Mouse (Mus musculus): Measurements from ENCODE around the gene Cenpn. TPM values are rescaled to one million over a fixed set of nuclear protein-coding genes. Genes with fewer than 3 reads are reported as not detected.

Gene Cenpn
- 191 TPM for polyA plus RNA-seq (2014; fragmentation: Illumina TruSeq; extraction: RNeasy Lipid Tissue Mini Kit (QIAGEN cat#74804); ENCODE audit: low read depth, low replicate concordance)

DNA sequence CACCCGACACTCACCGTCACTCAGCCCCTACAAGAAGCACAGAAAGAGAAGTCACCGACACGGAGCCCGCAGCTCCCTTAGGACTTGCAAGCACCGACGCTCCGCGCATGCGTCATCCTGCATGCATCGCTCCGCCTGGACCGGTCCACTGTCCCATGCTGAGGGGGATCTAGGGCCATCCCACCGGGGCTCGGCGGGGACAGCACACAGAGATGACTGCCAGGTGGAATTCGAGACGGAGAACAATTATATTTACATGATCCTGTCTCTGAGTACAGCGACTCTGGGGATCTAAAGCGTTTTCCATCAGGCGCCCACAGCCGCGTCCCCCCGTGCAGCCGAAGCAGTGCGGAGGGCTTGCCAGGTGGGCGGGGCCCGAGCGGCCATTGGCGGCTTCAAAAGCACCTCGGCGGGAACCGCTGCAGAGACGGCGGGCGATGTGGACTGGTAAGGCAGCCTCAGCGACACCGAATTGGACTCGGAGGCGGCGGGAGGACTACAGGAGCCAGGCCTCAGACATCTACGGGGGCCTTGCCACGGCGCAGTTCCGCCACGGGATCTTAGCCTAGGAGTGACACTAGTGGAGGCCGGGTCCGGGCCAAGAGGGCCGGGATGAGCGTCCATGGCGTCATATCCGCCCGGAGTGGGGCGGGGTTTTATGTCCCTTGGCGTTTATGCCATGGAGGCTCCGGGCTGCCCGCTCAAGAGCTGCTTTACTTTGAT lies at the start of gene Cenpn, which contains the start of gene Cmc2:
Gene Cenpn, plus strand, starts transcription at position 394 of the 723 bp plus-strand sequence.
Gene Cmc2, minus strand, starts transcription at position 119 of the 723 bp plus-strand sequence.

GRCm38 (mm10) chr8:116943161-116943554 lies 21.6 kb downstream of the Cenpn start, which contains the start of gene Atmin:
Gene Atmin (plus strand): TSS chr8:116943393.

GRCm38 (mm10) chr8:116978631-116979256 lies 57.2 kb downstream of the Cenpn start, which contains the start of gene 1700030J22Rik:
Gene 1700030J22Rik (minus strand): TSS chr8:116978959.

Other genes with a start within 250 kb of the Cenpn start
- gene Cdyl2, start 188.7 kb upstream of the Cenpn start, polyA plus RNA-seq (2014; fragmentation: Illumina TruSeq; extraction: RNeasy Lipid Tissue Mini Kit (QIAGEN cat#74804); ENCODE audit: low read depth, low replicate concordance), result 0.83 TPM
- 4.4 TPM for gene Cmc2, start 275 bp upstream of the Cenpn start, polyA plus RNA-seq (2014; fragmentation: Illumina TruSeq; extraction: RNeasy Lipid Tissue Mini Kit (QIAGEN cat#74804); ENCODE audit: low read depth, low replicate concordance)
- 18.3 TPM for gene Atmin, start 21.7 kb downstream of the Cenpn start, polyA plus RNA-seq (2014; fragmentation: Illumina TruSeq; extraction: RNeasy Lipid Tissue Mini Kit (QIAGEN cat#74804); ENCODE audit: low read depth, low replicate concordance)
- gene 1700030J22Rik, start 57.2 kb downstream of the Cenpn start, polyA plus RNA-seq (2014; fragmentation: Illumina TruSeq; extraction: RNeasy Lipid Tissue Mini Kit (QIAGEN cat#74804); ENCODE audit: low read depth, low replicate concordance), result 118 TPM
- 26.9 TPM for gene Gcsh, start 71.8 kb downstream of the Cenpn start, polyA plus RNA-seq (2014; fragmentation: Illumina TruSeq; extraction: RNeasy Lipid Tissue Mini Kit (QIAGEN cat#74804); ENCODE audit: low read depth, low replicate concordance)
- gene Pkd1l2, start 160.7 kb downstream of the Cenpn start, polyA plus RNA-seq (2014; fragmentation: Illumina TruSeq; extraction: RNeasy Lipid Tissue Mini Kit (QIAGEN cat#74804); ENCODE audit: low read depth, low replicate concordance), result 0.41 TPM
- 20.7 TPM for gene Bco1, start 174.1 kb downstream of the Cenpn start, polyA plus RNA-seq (2014; fragmentation: Illumina TruSeq; extraction: RNeasy Lipid Tissue Mini Kit (QIAGEN cat#74804); ENCODE audit: low read depth, low replicate concordance)
- gene Gan, start 236.4 kb downstream of the Cenpn start, polyA plus RNA-seq (2014; fragmentation: Illumina TruSeq; extraction: RNeasy Lipid Tissue Mini Kit (QIAGEN cat#74804); ENCODE audit: low read depth, low replicate concordance), result 2.8 TPM